Mouse (Mus musculus) liver, embryonic 16.5 days (tissue): Measurements from ENCODE around the gene Snw1. TPM values are rescaled to one million over a fixed set of nuclear protein-coding genes. Genes with fewer than 3 reads are reported as not detected.

Experiments used
- ATAC-seq: fragments of 200-750 bp; cut with Nextera tagmentation; 2 replicates; pipeline ENCODE4 v1.8.0; 2017; ENCODE audit warnings: low read depth, mild to moderate bottlenecking, moderate number of reproducible peaks, moderate library complexity
- H3K27ac ChIP-seq: fragments of 300-500 bp; sonication (generic); 2 replicates; pipeline ENCODE4 v1.5.1; 2014; ENCODE audit warnings: mild to moderate bottlenecking, low read length
- H3K27me3 ChIP-seq: fragments of 300-500 bp; sonication (generic); 2 replicates; pipeline ENCODE4 v1.6.1; 2014; ENCODE audit warnings: low read depth, low read length, mixed read lengths; ENCODE audit not compliant: control insufficient read depth, insufficient read depth
- H3K36me3 ChIP-seq: fragments of 300-500 bp; sonication (generic); 2 replicates; pipeline ENCODE4 v1.6.1; 2014; ENCODE audit warnings: mild to moderate bottlenecking; ENCODE audit not compliant: control insufficient read depth, insufficient read depth
- H3K4me1 ChIP-seq: fragments of 300-500 bp; sonication (generic); 2 replicates; pipeline ENCODE4 v1.6.1; 2014; ENCODE audit warnings: low read depth, low read length, mixed read lengths; ENCODE audit not compliant: control insufficient read depth
- H3K4me2 ChIP-seq: fragments of 300-500 bp; sonication (generic); 2 replicates; pipeline ENCODE4 v1.6.1; 2014; ENCODE audit warnings: low read depth, low read length, mixed read lengths
- H3K4me3 ChIP-seq: fragments of 300-500 bp; sonication (generic); 2 replicates; pipeline ENCODE4 v1.5.1; 2014; ENCODE audit warnings: low read depth, mild to moderate bottlenecking, low read length
- H3K9ac ChIP-seq: fragments of 300-500 bp; sonication (generic); 2 replicates; pipeline ENCODE4 v1.6.1; 2014; ENCODE audit warnings: low read depth, low read length
- H3K9me3 ChIP-seq: fragments of 300-500 bp; sonication (generic); replicated peaks from 2 replicates; pipeline ENCODE4 v1.6.1; 2016; ENCODE audit warnings: low read length; ENCODE audit not compliant: control insufficient read depth
- WGBS: fragments of 180-500 bp; shearing (Covaris S2); extraction: QIAGEN DNeasy Blood & Tissue Kit; methylation state at CpG from one replicate; pipeline ENCODE4 v1.1.7; 2014; ENCODE audit not compliant: insufficient replicate concordance; 5-methylcytosine and 5-hydroxymethylcytosine counted together
- microRNA-seq: library from miRNA; unstranded; fragments of <30 nt; microRNA quantifications from one replicate; pipeline ENCODE4, GENCODE M21; 2016
- polyA plus RNA-seq: library from polyadenylated mRNA; unstranded; fragments of >200 nt; fragmentation: Nextera tagmentation; extraction: Ambion mirVana; gene quantifications from 2 replicates; pipeline ENCODE4 v1.2.1, GENCODE M21; 2015

The Snw1 gene
- polyA plus RNA-seq, 1 experiment from 2014 or later: 43.1 TPM

DNA sequence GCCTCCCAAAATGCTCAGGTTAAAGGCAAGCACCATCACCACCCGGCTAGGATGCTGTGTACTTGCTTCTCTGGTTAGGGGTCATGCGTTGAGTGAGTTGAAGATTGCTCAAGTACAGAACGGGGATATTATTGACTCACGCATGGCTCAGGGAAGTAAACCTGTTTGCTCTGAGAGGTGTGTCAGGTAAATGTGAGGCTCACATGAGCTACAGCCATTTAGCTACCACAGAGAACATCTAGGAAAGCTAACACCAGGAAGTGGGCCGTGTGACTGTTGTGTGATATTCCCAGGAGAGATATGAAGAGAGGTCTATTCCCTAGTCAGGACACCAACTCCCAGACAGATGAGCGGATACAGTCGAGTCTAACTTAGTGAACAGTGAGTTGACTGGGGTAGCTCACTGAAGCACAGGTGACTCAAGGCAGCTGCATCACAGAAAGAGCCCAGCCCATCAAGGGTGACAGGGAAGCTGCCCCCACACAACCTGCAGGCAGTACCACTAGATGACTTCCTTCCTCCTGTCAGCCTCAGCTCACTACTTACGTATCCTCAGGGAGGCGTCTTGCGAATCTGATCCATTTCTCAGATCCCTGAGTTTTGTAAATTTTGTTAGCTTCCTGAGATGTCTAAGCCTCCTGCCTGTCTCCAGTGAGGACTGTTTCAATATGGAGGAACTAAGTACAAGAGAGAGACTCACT is 72.8 kb downstream of the Snw1 start:
- H3K9me3 ChIP-seq: no peaks in the 10 kb centered on the region
- no peak overlapping the region for H3K27ac ChIP-seq
- H3K4me1 ChIP-seq: no peaks in the 10 kb centered on the region
- WGBS: 45% methylated on average over 10 of the region's 10 CpGs
- peak; percentile 37; the same call in 1 of the 2 replicates for ATAC-seq
- no peak overlapping the region for H3K4me3 ChIP-seq
- no peak overlapping the region for H3K4me2 ChIP-seq
- no peak overlapping the region for H3K9ac ChIP-seq
- no peaks in the 10 kb centered on the region for H3K36me3 ChIP-seq
- no peaks in the 10 kb centered on the region for H3K27me3 ChIP-seq

Small RNA genes within 50 kb of the gene (microRNA-seq; reads per million reads assigned to microRNA genes)
- gene Mir3068: 49.7 reads per million, percentile 46 among the genes with 10 or more reads in this experiment

Other genes starting within 250 kb of the Snw1 start
- gene Noxred1, start 233.5 kb downstream of the Snw1 start, polyA plus RNA-seq: 0.25 and 0.29 TPM in 2 replicates
- 9.8 and 10.2 TPM in 2 replicates for gene Vipas39, start 206.0 kb downstream of the Snw1 start, polyA plus RNA-seq
- gene Ahsa1, start 205.8 kb downstream of the Snw1 start, polyA plus RNA-seq: 108 and 119 TPM in 2 replicates
- 0.13 and 0.16 TPM in 2 replicates for gene Ism2, start 172.6 kb downstream of the Snw1 start, polyA plus RNA-seq
- 28.1 and 30.8 TPM in 2 replicates for gene Sptlc2, start 83.9 kb downstream of the Snw1 start, polyA plus RNA-seq
- 137 and 154 TPM in 2 replicates for gene Slirp, start 28.4 kb downstream of the Snw1 start, polyA plus RNA-seq
- 17.0 and 17.4 TPM in 2 replicates for gene Alkbh1, start 28.3 kb downstream of the Snw1 start, polyA plus RNA-seq
- gene Gm5788, start 22.4 kb upstream of the Snw1 start, polyA plus RNA-seq: not detected in 2 replicates
- gene Gm8300, start 42.0 kb upstream of the Snw1 start, polyA plus RNA-seq: not detected in 2 replicates
- not detected in 2 replicates for gene Oog1, start 130.4 kb upstream of the Snw1 start, polyA plus RNA-seq
- not detected in 2 replicates for gene Gm4027, start 146.6 kb upstream of the Snw1 start, polyA plus RNA-seq
- not detected in 2 replicates for gene Gm16381, start 172.3 kb upstream of the Snw1 start, polyA plus RNA-seq